Mouse (Mus musculus) embryonic fibroblast, embryonic 13.5 days (primary cell): ENCODE measurements around the gene Msx3.

Experiments used
- CTCF ChIP-seq: IDR thresholded peaks from 2 replicates; pipeline ENCODE4 v1.5.1; 2011; ENCODE audit warnings: mild to moderate bottlenecking, control low read depth, low read length, moderate library complexity, borderline replicate concordance; ENCODE audit not compliant: insufficient read depth
- POLR2A ChIP-seq: IDR thresholded peaks from 2 replicates; pipeline ENCODE4 v1.6.1; 2011; ENCODE audit warnings: low read depth, mild to moderate bottlenecking, control low read depth, low read length, moderate library complexity

DNA sequence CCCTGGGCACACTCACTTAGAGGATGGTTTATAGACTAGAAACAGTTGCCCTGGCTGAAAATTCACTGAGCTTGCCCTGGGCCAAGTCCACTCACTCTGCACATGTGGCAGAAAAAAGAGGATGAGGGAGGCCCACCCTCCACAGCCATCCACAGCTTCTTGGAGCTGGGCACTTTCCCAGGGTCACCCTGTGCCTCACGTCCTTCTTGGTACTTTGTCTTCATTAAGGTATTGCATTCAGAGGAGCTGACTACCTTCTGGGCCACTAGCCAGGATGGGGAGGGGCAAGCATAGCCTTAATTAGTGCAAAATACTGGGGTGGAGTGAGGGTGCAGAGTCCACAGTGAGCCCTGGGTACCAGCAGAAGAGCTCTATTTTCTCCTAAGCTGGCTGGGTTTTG, 46.7 kb upstream of the Msx3 start:
- TF ChIP-seq POLR2A (no peak), CTCF (no peak)
